Mouse (Mus musculus) gastrocnemius, postnatal 14 days (tissue): Measurements from ENCODE around the gene Nup160. TPM values are rescaled to one million over a fixed set of nuclear protein-coding genes. Genes with fewer than 3 reads are reported as not detected.

Experiments
- total RNA-seq, 2 experiments: library from RNA; stranded (reverse); gene quantifications; 2 replicates each; pipeline ENCODE4 v1.2.3; 2021

The Nup160 gene
- total RNA-seq, 2 experiments from 2014 or later = 10.3 to 11.1 TPM

Other genes with a start within 250 kb of the Nup160 start
- 1 to 10 TPM; 6.5 to 6.6 TPM for gene Ptprj, start 96.6 kb upstream of the Nup160 start, total RNA-seq
- 10 to 100 TPM; 13.4 to 17.3 TPM for gene Fnbp4, start 68.2 kb downstream of the Nup160 start, total RNA-seq
- gene Agbl2, start 105.5 kb downstream of the Nup160 start, total RNA-seq = under 1 TPM; 0.51 to 0.58 TPM
- gene Mtch2, start 169.9 kb downstream of the Nup160 start, total RNA-seq = 100 to 1,000 TPM; 144 to 162 TPM
- gene C1qtnf4, start 208.6 kb downstream of the Nup160 start, total RNA-seq = 1 to 10 TPM; 5.0 to 6.5 TPM
- gene Kbtbd4, start 227.5 kb downstream of the Nup160 start, total RNA-seq = 10 to 100 TPM; 12.9 to 14.5 TPM
- 100 to 1,000 TPM; 444 to 537 TPM for gene Ndufs3, start 227.6 kb downstream of the Nup160 start, total RNA-seq